Mouse (Mus musculus): ENCODE measurements at regions not wholly inside any gene's neighbourhood (a gene's known extent, or its start where the extent isn't known, plus 50 kb on each side); places are given as distances from the start of the nearest gene placed in this dataset.

DNA sequence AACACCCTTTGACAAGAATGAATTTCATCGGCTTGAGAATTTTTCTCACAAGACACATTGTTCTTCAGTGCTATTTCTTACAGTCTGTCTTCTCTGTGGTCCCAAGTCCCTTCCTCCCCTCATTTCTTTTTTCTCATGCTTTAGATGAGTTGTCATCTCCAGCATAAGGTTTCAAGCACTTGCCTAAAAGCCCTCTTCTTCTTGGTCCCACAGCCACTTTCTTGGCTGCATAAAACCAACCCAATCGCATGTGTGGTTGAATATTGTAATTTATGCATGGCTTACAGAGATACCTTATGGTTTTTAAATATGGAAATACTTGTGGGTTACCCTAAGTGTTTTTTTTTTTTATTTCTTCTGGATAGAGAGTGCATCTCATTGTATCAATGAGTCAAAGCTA lies 96.3 kb upstream of the Dpyd start:
- TF ChIP-seq CEBPB (IDR thresholded peaks at IDR 0.05; ENCODE audit: insufficient read depth, poor library complexity, severe bottlenecking) (no peak), POLR2A (IDR thresholded peaks at IDR 0.05; ENCODE audit: insufficient read length, low read depth) (no peak), MAX (IDR thresholded peaks at IDR 0.05; ENCODE audit: low read depth) (no peak), E2F4 (IDR thresholded peaks at IDR 0.05; ENCODE audit: insufficient read depth) (no peak), POLR2AphosphoS2 (IDR thresholded peaks at IDR 0.05; ENCODE audit: insufficient read length, low read depth) (no peak)
